Mouse (Mus musculus): ENCODE data around the gene Arfip2.

GRCm38 (mm10) chr7:105625397-105625796, 14.8 kb downstream of the Arfip2 start:
- TF ChIP-seq CTCF (IDR thresholded peaks at IDR 0.05; ENCODE audit: extremely low read depth, insufficient read length, insufficient replicate concordance, low read depth, low read length) (no peak), POLR2A (IDR thresholded peaks at IDR 0.05; ENCODE audit: low read depth, low read length) (no peak)
